Mouse (Mus musculus) brain, embryonic 14.5 days (tissue): ENCODE data around the gene Slc25a24.

Experiments
- CTCF ChIP-seq: fragments of 200-500 bp; IDR thresholded peaks from 2 replicates; pipeline ENCODE4 v1.5.1; 2012; ENCODE audit warnings: inconsistent platforms, mild to moderate bottlenecking, moderate library complexity, borderline replicate concordance; ENCODE audit not compliant: insufficient read depth, insufficient read length; ENCODE audit errors: extremely low read depth
- POLR2A ChIP-seq: fragments of 200-500 bp; IDR thresholded peaks from 2 replicates; pipeline ENCODE4 v1.6.1; 2012; ENCODE audit warnings: mild to moderate bottlenecking, inconsistent platforms, borderline replicate concordance; ENCODE audit not compliant: poor library complexity, insufficient read depth, insufficient read length, severe bottlenecking; ENCODE audit errors: extremely low read depth

DNA sequence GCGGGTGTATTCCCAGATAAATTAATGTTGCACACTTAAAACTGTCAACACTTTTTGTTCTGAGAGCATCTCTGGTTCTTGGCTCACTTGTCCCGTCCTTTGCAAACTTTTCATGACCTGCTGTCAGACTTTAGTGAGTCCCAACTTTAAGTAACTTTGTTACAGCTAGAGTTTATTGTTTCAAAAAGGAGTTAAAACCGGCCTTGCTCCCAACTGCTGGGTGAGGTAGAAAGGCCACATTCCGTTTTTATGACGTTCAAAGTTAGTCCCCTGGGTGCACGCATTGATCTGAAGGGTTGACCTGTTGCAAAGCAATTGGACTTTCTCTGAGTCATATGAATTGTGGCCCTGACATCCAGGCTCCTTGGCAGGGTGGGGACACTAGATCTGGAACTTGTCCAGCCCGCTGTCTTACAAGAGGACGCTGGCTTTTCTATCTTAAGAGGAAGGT is 607 bp downstream of the Slc25a24 start:
- TF ChIP-seq POLR2A (no peak), CTCF (no peak)
